Mouse (Mus musculus): ENCODE data around the gene Pnisr.

DNA sequence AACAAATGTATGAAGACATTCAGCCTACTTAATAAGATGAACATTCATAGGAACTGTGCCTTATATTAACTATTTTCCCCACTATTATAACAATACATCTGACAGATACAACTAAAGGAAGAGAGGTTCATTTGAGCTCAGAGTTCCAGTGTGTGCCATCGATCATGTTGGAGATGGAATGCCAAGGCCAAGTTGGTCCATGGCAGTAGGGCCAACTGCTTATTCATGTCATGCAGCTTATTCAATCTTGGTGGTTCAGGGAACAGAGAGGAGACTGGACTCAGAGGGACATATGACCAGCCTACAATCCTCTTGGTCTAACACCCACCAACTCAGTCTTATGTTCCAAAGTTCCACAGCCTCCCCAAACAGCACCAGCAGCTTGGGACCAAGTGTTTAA, 46.4 kb upstream of the Pnisr start:
- TF ChIP-seq CTCF (IDR thresholded peaks at IDR 0.05; ENCODE audit: low read depth) (no peak), EP300 (IDR thresholded peaks at IDR 0.05; ENCODE audit: low read depth) (no peak)

Data from heart, postnatal 0 days (tissue).